Mouse (Mus musculus): ENCODE measurements at regions not wholly inside any gene's neighbourhood (a gene's known extent, or its start where the extent isn't known, plus 50 kb on each side); places are given as distances from the start of the nearest gene placed in this dataset.
"Not testable (repeated sequence)": the region's sequence is repeated elsewhere in the genome, so short reads cannot be mapped to it uniquely, and the experiment has no call there.

DNA sequence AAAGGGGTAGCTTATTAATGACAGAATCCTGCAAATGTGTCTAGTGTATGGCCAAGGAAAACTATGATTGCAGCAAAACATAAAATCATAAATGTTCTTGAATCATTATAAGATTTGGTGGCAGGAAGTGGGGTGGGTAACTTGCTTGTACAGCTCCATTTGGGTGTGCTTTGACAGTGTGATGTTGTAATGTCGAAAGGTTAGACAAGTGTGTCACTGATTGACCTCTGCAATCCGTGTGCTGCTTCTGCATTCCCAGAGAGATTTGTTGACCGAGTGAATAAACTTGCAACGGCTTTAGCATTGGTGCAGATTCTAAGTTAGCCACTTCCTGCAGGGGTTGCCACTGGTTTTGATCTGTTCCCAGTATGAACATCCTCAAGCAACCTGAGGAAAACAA is 165.9 kb upstream of the Tab2 start:
- TF ChIP-seq POLR2AphosphoS5 (IDR thresholded peaks at IDR 0.05; ENCODE audit: borderline replicate concordance, low read depth, low read length) (no peak), MXI1 (IDR thresholded peaks at IDR 0.05; ENCODE audit: low read depth, low read length) (no peak), EP300 (IDR thresholded peaks at IDR 0.05; ENCODE audit: low read depth in 1 of 2, low read length in 2 of 2) (no peak), ELF1 (IDR thresholded peaks at IDR 0.05; ENCODE audit: low read depth, low read length) (no peak), CTCF (IDR thresholded peaks at IDR 0.05 in 2 of 3, conservative IDR thresholded peaks at IDR 0.05 in 1 of 3; ENCODE audit: control insufficient read depth in 1 of 3, insufficient read depth in 1 of 3, low read depth in 2 of 3, low read length in 3 of 3, poor library complexity in 1 of 3, severe bottlenecking in 1 of 3) (no peak), POLR2AphosphoS2 (IDR thresholded peaks at IDR 0.05; ENCODE audit: low read length) (no peak), JUND (IDR thresholded peaks at IDR 0.05; ENCODE audit: low read depth, low read length) (no peak), ZC3H11A (IDR thresholded peaks at IDR 0.05; ENCODE audit: low read depth, low read length) (no peak), CHD2 (IDR thresholded peaks at IDR 0.05; ENCODE audit: low read length) (no peak), UBTF (IDR thresholded peaks at IDR 0.05; ENCODE audit: borderline replicate concordance, insufficient read depth, low read depth, low read length) (no peak), MAZ (IDR thresholded peaks at IDR 0.05; ENCODE audit: low read depth, low read length) (no peak), MEF2A (IDR thresholded peaks at IDR 0.05; ENCODE audit: extremely low read depth, insufficient replicate concordance, low read depth, low read length, poor library complexity, severe bottlenecking) (no peak), ETS1 (IDR thresholded peaks at IDR 0.05; ENCODE audit: low read depth, low read length) (no peak), SMC3 (IDR thresholded peaks at IDR 0.05; ENCODE audit: low read depth, low read length) (no peak), USF1 (IDR thresholded peaks at IDR 0.05; ENCODE audit: low read depth, low read length) (no peak), SIN3A (IDR thresholded peaks at IDR 0.05; ENCODE audit: low read length) (no peak), MAX (IDR thresholded peaks at IDR 0.05; ENCODE audit: low read length) (no peak)
- Histone ChIP-seq H3K9ac (ENCODE audit: control insufficient read depth, low read depth, low read length, poor library complexity, severe bottlenecking) (no peak overlapping the region), H3K79me2 (ENCODE audit: control insufficient read depth, insufficient read depth, low read length, poor library complexity) (no peaks in the 10 kb centered on the region), H3K27ac (ENCODE audit: control insufficient read depth, low read depth, low read length) (no peak overlapping the region), H3K36me3 (ENCODE audit: control insufficient read depth in 1 of 2, insufficient read depth in 2 of 2, low read length in 2 of 2) (no peaks in the 10 kb centered on the region), H3K9me3 (replicated peaks; ENCODE audit: insufficient read depth, low read length) (no peaks in the 10 kb centered on the region), H3K27me3 (ENCODE audit: control insufficient read depth in 1 of 2, insufficient read depth in 2 of 2, low read length in 2 of 2) (peaks cover 0 to 3% of the 10 kb centered on the region in 2 experiments; a peak in 2 of 4 replicates), H3K4me1 (ENCODE audit: control insufficient read depth in 1 of 2, insufficient read depth in 2 of 2, low read length in 2 of 2) (no peaks in the 10 kb centered on the region), H3K4me3 (ENCODE audit: control insufficient read depth in 1 of 2, insufficient read depth in 1 of 2, low read depth in 2 of 2, low read length in 2 of 2) (no peak overlapping the region)
- DNase-seq (ENCODE audit: low read depth, low spot score), result no peak

DNA sequence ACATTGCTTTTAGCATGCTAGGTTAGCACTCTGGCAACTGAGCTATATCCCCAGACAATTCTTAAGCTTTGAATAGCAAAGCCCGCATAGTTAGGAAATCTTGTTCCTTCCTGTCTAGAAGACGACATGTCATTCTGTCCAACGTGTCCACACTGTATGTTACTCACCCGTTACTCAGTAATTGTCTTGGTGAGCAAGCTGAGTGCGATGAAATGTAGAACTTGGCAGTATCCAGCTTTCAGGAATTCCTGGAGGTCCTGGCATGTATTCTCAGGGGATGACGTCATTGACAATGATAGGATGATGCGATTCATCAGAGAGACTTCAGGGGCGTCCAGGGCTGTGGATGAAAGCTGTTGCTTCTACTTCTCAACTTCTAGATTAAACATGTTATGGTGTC is 160.8 kb upstream of the Tab2 start:
- DNase-seq (ENCODE audit: low read depth, low spot score), result no peak
- Histone ChIP-seq H3K36me3 (ENCODE audit: control insufficient read depth in 1 of 2, insufficient read depth in 2 of 2, low read length in 2 of 2) (no peaks in the 10 kb centered on the region), H3K4me3 (ENCODE audit: control insufficient read depth in 1 of 2, insufficient read depth in 1 of 2, low read depth in 2 of 2, low read length in 2 of 2) (no peak overlapping the region), H3K27ac (ENCODE audit: control insufficient read depth, low read depth, low read length) (no peak overlapping the region), H3K9me3 (replicated peaks; ENCODE audit: insufficient read depth, low read length) (no peaks in the 10 kb centered on the region), H3K79me2 (ENCODE audit: control insufficient read depth, insufficient read depth, low read length, poor library complexity) (no peaks in the 10 kb centered on the region), H3K4me1 (ENCODE audit: control insufficient read depth in 1 of 2, insufficient read depth in 2 of 2, low read length in 2 of 2) (no peaks in the 10 kb centered on the region), H3K9ac (ENCODE audit: control insufficient read depth, low read depth, low read length, poor library complexity, severe bottlenecking) (no peak overlapping the region), H3K27me3 (ENCODE audit: control insufficient read depth in 1 of 2, insufficient read depth in 2 of 2, low read length in 2 of 2) (peaks cover 0 to 3% of the 10 kb centered on the region in 2 experiments; a peak in 2 of 4 replicates)
- no peak for TF ChIP-seq MAZ (IDR thresholded peaks at IDR 0.05; ENCODE audit: low read depth, low read length)
- no peak for TF ChIP-seq CHD2 (IDR thresholded peaks at IDR 0.05; ENCODE audit: low read length)
- no peak for TF ChIP-seq POLR2AphosphoS5 (IDR thresholded peaks at IDR 0.05; ENCODE audit: borderline replicate concordance, low read depth, low read length)
- TF ChIP-seq GATA1 (IDR thresholded peaks at IDR 0.05; ENCODE audit: low read depth, low read length), result no peak
- TF ChIP-seq USF1 (IDR thresholded peaks at IDR 0.05; ENCODE audit: low read depth, low read length), result no peak
- TF ChIP-seq NELFE (IDR thresholded peaks at IDR 0.05; ENCODE audit: low read depth, low read length), result no peak
- TF ChIP-seq SMC3 (IDR thresholded peaks at IDR 0.05; ENCODE audit: low read depth, low read length), result no peak
- no peak for TF ChIP-seq MYB (IDR thresholded peaks at IDR 0.05; ENCODE audit: low read depth, low read length)
- TF ChIP-seq ETS1 (IDR thresholded peaks at IDR 0.05; ENCODE audit: low read depth, low read length), result no peak
- no peak for TF ChIP-seq TBP (IDR thresholded peaks at IDR 0.05; ENCODE audit: low read depth, low read length)
- TF ChIP-seq RCOR1 (IDR thresholded peaks at IDR 0.05; ENCODE audit: low read depth, low read length), result no peak
- TF ChIP-seq POLR2A (IDR thresholded peaks at IDR 0.05; ENCODE audit: control insufficient read depth in 1 of 2, insufficient read depth in 1 of 2, low read depth in 1 of 2, low read length in 2 of 2, poor library complexity in 1 of 2), result no peak
- TF ChIP-seq CTCF (IDR thresholded peaks at IDR 0.05 in 2 of 3, conservative IDR thresholded peaks at IDR 0.05 in 1 of 3; ENCODE audit: control insufficient read depth in 1 of 3, insufficient read depth in 1 of 3, low read depth in 2 of 3, low read length in 3 of 3, poor library complexity in 1 of 3, severe bottlenecking in 1 of 3), result no peak
- no peak for TF ChIP-seq TAL1 (IDR thresholded peaks at IDR 0.05; ENCODE audit: low read length)
- TF ChIP-seq MYC (IDR thresholded peaks at IDR 0.05; ENCODE audit: low read depth, low read length), result no peak
- no peak for TF ChIP-seq GABPA (IDR thresholded peaks at IDR 0.05; ENCODE audit: low read depth, low read length)
- no peak for TF ChIP-seq ZNF384 (IDR thresholded peaks at IDR 0.05; ENCODE audit: low read depth, low read length)
- no peak for TF ChIP-seq ZC3H11A (IDR thresholded peaks at IDR 0.05; ENCODE audit: low read depth, low read length)
- TF ChIP-seq RAD21 (IDR thresholded peaks at IDR 0.05; ENCODE audit: low read depth, low read length), result no peak

DNA sequence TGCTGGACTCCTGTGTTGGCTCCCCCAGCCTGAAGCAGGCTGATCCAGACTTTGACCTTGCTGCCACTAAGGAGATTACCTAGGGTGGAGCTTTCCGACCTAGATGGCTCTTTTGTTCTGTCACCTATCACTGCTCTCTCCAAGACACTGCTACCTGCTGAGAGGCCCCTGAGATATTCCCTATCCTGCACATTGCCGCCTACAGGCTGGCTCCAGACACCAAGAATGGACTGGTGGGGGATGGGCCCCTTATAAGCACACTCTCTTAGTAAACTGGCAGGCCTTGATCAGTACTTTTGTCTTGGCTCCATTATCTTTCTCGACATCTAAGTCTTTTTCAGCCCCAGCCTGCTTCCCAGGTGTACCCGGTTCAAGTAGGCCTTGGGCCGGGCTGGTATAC is 158.9 kb upstream of the Tab2 start:
- not testable (repeated sequence) for H3K27me3 ChIP-seq (ENCODE audit: control insufficient read depth in 1 of 2, insufficient read depth in 2 of 2, low read length in 2 of 2); H3K79me2 ChIP-seq (ENCODE audit: control insufficient read depth, insufficient read depth, low read length, poor library complexity); H3K4me3 ChIP-seq (ENCODE audit: control insufficient read depth in 1 of 2, insufficient read depth in 1 of 2, low read depth in 2 of 2, low read length in 2 of 2); H3K27ac ChIP-seq (ENCODE audit: control insufficient read depth, low read depth, low read length); H3K4me1 ChIP-seq (ENCODE audit: control insufficient read depth in 1 of 2, insufficient read depth in 2 of 2, low read length in 2 of 2); H3K36me3 ChIP-seq (ENCODE audit: control insufficient read depth in 1 of 2, insufficient read depth in 2 of 2, low read length in 2 of 2); DNase-seq (ENCODE audit: low read depth, low spot score); H3K9me3 ChIP-seq (replicated peaks; ENCODE audit: insufficient read depth, low read length); H3K9ac ChIP-seq (ENCODE audit: control insufficient read depth, low read depth, low read length, poor library complexity, severe bottlenecking)

Data from MEL (cell line).